ENCODE assay signal across 12 mouse cellular contexts in genomic region chr3:101098073-101098472, GRCm38 (mm10). TPM values are rescaled to one million over a fixed set of nuclear protein-coding genes. Genes with fewer than 3 reads are reported as not detected.
DNase-seq lines count a peak whose midpoint lies in the region; ATAC-seq and TF ChIP-seq lines count a peak whose summit lies in the region.
"Had no signal": no experiment of that assay in that cellular context is flagged by ENCODE, and none has a peak within 500 bp of the region (broad histone marks: within the 10 kb centered on the region; RNA-seq: fewer than 3 reads in every experiment).

No protein-coding gene starts in this region.

- H3K4me3 ChIP-seq in heart, postnatal 0 days (ENCODE audit: low read depth, low read length), result no peak overlapping the region
- no peak overlapping the region for H3K4me3 ChIP-seq in embryonic facial prominence, embryonic 15.5 days (replicated peaks)
- H3K4me3 ChIP-seq in liver, embryonic 11.5 days (ENCODE audit: low read depth, low read length), result no peak overlapping the region
- H3K4me3 ChIP-seq: heart, embryonic 10.5 days; myocyte had no signal

- H3K9me3 ChIP-seq in heart, postnatal 0 days (replicated peaks; ENCODE audit: control insufficient read depth, low read length), result no peaks in the 10 kb centered on the region
- H3K9me3 ChIP-seq in embryonic facial prominence, embryonic 15.5 days (replicated peaks), result no peaks in the 10 kb centered on the region
- no peaks in the 10 kb centered on the region for H3K9me3 ChIP-seq in liver, embryonic 11.5 days (ENCODE audit: control insufficient read depth, low read length)
- H3K9me3 ChIP-seq: G1E; heart, embryonic 10.5 days had no signal

- H3K9ac ChIP-seq in heart, postnatal 0 days (replicated peaks; ENCODE audit: low read depth, low read length), result no peak overlapping the region
- no peak overlapping the region for H3K9ac ChIP-seq in embryonic facial prominence, embryonic 15.5 days
- H3K9ac ChIP-seq in liver, embryonic 11.5 days (ENCODE audit: low read depth, low read length), result no peak overlapping the region

- H3K27ac ChIP-seq in heart, postnatal 0 days (ENCODE audit: low read depth), result no peak overlapping the region
- peak overlapping the region; percentile 29 for H3K27ac ChIP-seq in embryonic facial prominence, embryonic 15.5 days (replicated peaks)
- no peak overlapping the region for H3K27ac ChIP-seq in liver, embryonic 11.5 days (ENCODE audit: low read depth, low read length)
- H3K27ac ChIP-seq: heart, embryonic 10.5 days had no signal

- WGBS in heart, postnatal 0 days, result 21% methylated on average over 4 of the region's 4 CpGs
- WGBS in embryonic facial prominence, embryonic 15.5 days, result 38% methylated on average over 4 of the region's 4 CpGs
- WGBS in liver, embryonic 11.5 days, result 52% methylated on average over 4 of the region's 4 CpGs

- intact Hi-C loops in heart, postnatal 14 days (cut with DNase I), result no loop called here

- no peaks in the 10 kb centered on the region for H3K36me3 ChIP-seq in heart, postnatal 0 days (replicated peaks; ENCODE audit: control insufficient read depth, insufficient read depth, low read length)
- H3K36me3 ChIP-seq in embryonic facial prominence, embryonic 15.5 days, result no peaks in the 10 kb centered on the region
- H3K36me3 ChIP-seq in liver, embryonic 11.5 days (ENCODE audit: control insufficient read depth, insufficient read depth, low read length), result no peaks in the 10 kb centered on the region; the same call in 1 of the 2 replicates
- H3K36me3 ChIP-seq: G1E; heart, embryonic 10.5 days had no signal

- no peak for TF ChIP-seq CTCF in heart, postnatal 0 days (IDR thresholded peaks at IDR 0.05; ENCODE audit: low read depth)

- H3K27me3 ChIP-seq in heart, postnatal 0 days (ENCODE audit: control insufficient read depth, insufficient read depth, low read length), result no peaks in the 10 kb centered on the region
- H3K27me3 ChIP-seq in embryonic facial prominence, embryonic 15.5 days, result no peaks in the 10 kb centered on the region
- H3K27me3 ChIP-seq in liver, embryonic 11.5 days (replicated peaks; ENCODE audit: control insufficient read depth, insufficient read depth, low read length), result no peaks in the 10 kb centered on the region

- TF ChIP-seq EP300 in heart, postnatal 0 days (IDR thresholded peaks at IDR 0.05; ENCODE audit: low read depth), result no peak

- no peak overlapping the region for H3K4me2 ChIP-seq in heart, postnatal 0 days (ENCODE audit: low read depth, low read length)
- no peak overlapping the region for H3K4me2 ChIP-seq in embryonic facial prominence, embryonic 15.5 days (replicated peaks)
- no peak overlapping the region for H3K4me2 ChIP-seq in liver, embryonic 11.5 days

- H3K4me1 ChIP-seq in heart, postnatal 0 days (ENCODE audit: control insufficient read depth, insufficient read depth), result peaks cover 26% of the 10 kb centered on the region
- peaks cover 52% of the 10 kb centered on the region for H3K4me1 ChIP-seq in embryonic facial prominence, embryonic 15.5 days
- no peaks in the 10 kb centered on the region for H3K4me1 ChIP-seq in liver, embryonic 11.5 days (replicated peaks; ENCODE audit: control insufficient read depth, insufficient read depth, low read length)

- no peak for DNase-seq in heart, postnatal 0 days (ENCODE audit: low spot score)
- DNase-seq in heart, postnatal 14 days, result no peak
- DNase-seq in ES-CJ7 (ENCODE audit: low read depth, low spot score), result peak; percentile 60
- DNase-seq in lung, postnatal 14 days, result peak; percentile 30
- no peak for DNase-seq in kidney, postnatal 25 days
- DNase-seq in spleen, postnatal 14 days (ENCODE audit: low spot score in 2 of 2), result no peak
- DNase-seq in liver, embryonic 11.5 days (ENCODE audit: low spot score), result no peak
- DNase-seq: adrenal gland, postnatal 10 days had no signal

- peak; percentile 24; the same call in 1 of the 2 replicates for ATAC-seq in heart, postnatal 0 days (ENCODE audit: insufficient read depth, low read depth)
- ATAC-seq in embryonic facial prominence, embryonic 15.5 days (ENCODE audit: insufficient number of reproducible peaks, low FRiP score, low TSS enrichment, low read depth), result peak; percentile 61
- ATAC-seq in liver, embryonic 11.5 days (replicated peaks; ENCODE audit: low FRiP score), result no peak

RNA-seq across cellular contexts. Expression of gene Ptgfrn, which starts 12.0 kb away (rescaled TPM):
- 61.5 and 74.4 TPM in 2 replicates for total RNA-seq in heart, postnatal 0 days (2014; rRNA removed; ENCODE audit: low replicate concordance)
- polyA plus RNA-seq in heart, postnatal 0 days (2015; fragmentation: Nextera tagmentation; extraction: Ambion mirVana), result 4.6 and 5.2 TPM in 2 replicates
- 10 to 100 TPM; 48.9 to 49.4 TPM for total RNA-seq in heart, postnatal 14 days (2021)
- polyA plus RNA-seq in embryonic facial prominence, embryonic 15.5 days (2015; fragmentation: Nextera tagmentation; extraction: Ambion mirVana), result 7.4 and 9.8 TPM in 2 replicates
- polyA plus RNA-seq in liver, embryonic 11.5 days (2014; fragmentation: Nextera tagmentation; extraction: Ambion mirVana), result 1.6 and 2.4 TPM in 2 replicates
- polyA plus RNA-seq: G1E had no signal

Comparison
In these comparisons a context has a peak if more than half of its experiments do, and no peak if none do; other contexts are left out.
1. DNase-seq: peak in ES-CJ7 (single experiment) and lung, postnatal 14 days (single experiment); none in heart, postnatal 0 days (single experiment), heart, postnatal 14 days (0 of 2), kidney, postnatal 25 days (0 of 2), spleen, postnatal 14 days (0 of 2) and liver, embryonic 11.5 days (single experiment).